Mouse (Mus musculus): ENCODE measurements around the gene Cdh4.

The Cdh4 gene

GRCm38 (mm10) chr2:179753811-179754210, 311.6 kb downstream of the Cdh4 start:
- DNase-seq = no peak

GRCm38 (mm10) chr2:179754776-179755175, 312.5 kb downstream of the Cdh4 start:
- DNase-seq = no peak

- no peak for DNase-seq
Observed at GRCm38 (mm10) chr2:179761718-179762441, 319.6 kb downstream of the Cdh4 start.

GRCm38 (mm10) chr2:179762521-179763305, 320.5 kb downstream of the Cdh4 start:
- no peak for DNase-seq

- no peak for DNase-seq
Observed at GRCm38 (mm10) chr2:179764460-179764859, 322.2 kb downstream of the Cdh4 start.

- no peak for DNase-seq
Observed at GRCm38 (mm10) chr2:179766664-179767526, 324.7 kb downstream of the Cdh4 start.

GRCm38 (mm10) chr2:179767527-179767849, 325.3 kb downstream of the Cdh4 start:
- no peak for DNase-seq

GRCm38 (mm10) chr2:179769137-179769536, 326.9 kb downstream of the Cdh4 start:
- no peak for DNase-seq

- no peak for DNase-seq
Observed at GRCm38 (mm10) chr2:179769943-179770342, 327.7 kb downstream of the Cdh4 start.

GRCm38 (mm10) chr2:179774440-179775110, 332.3 kb downstream of the Cdh4 start:
- no peak for DNase-seq

- DNase-seq = no peak
Observed at GRCm38 (mm10) chr2:179775999-179776705, 333.9 kb downstream of the Cdh4 start.

GRCm38 (mm10) chr2:179779266-179779665, 337.0 kb downstream of the Cdh4 start:
- DNase-seq = no peak

GRCm38 (mm10) chr2:179780961-179781360, 338.7 kb downstream of the Cdh4 start:
- DNase-seq = no peak

GRCm38 (mm10) chr2:179787256-179787655, 345.0 kb downstream of the Cdh4 start:
- no peak for DNase-seq

- DNase-seq = no peak
Observed at GRCm38 (mm10) chr2:179787797-179788196, 345.6 kb downstream of the Cdh4 start.

GRCm38 (mm10) chr2:179790684-179791083, 348.5 kb downstream of the Cdh4 start:
- no peak for DNase-seq

- no peak for DNase-seq
Observed at GRCm38 (mm10) chr2:179792426-179793133, 350.3 kb downstream of the Cdh4 start.

- no peak for DNase-seq
Observed at GRCm38 (mm10) chr2:179794354-179794753, 352.1 kb downstream of the Cdh4 start.

GRCm38 (mm10) chr2:179795452-179795851, 353.2 kb downstream of the Cdh4 start:
- no peak for DNase-seq

- DNase-seq = no peak
Observed at GRCm38 (mm10) chr2:179799906-179800532, 357.8 kb downstream of the Cdh4 start.

GRCm38 (mm10) chr2:179801042-179801441, 358.8 kb downstream of the Cdh4 start:
- DNase-seq = no peak

Measured in thymus, postnatal 4 days (tissue).